Mouse (Mus musculus) stomach, embryonic 15.5 days (tissue): ENCODE results near the gene Pln. TPM values are rescaled to one million over a fixed set of nuclear protein-coding genes. Genes with fewer than 3 reads are reported as not detected.

Source experiments
- ATAC-seq: fragments of 200-750 bp; cut with Nextera tagmentation; 2 replicates; pipeline ENCODE4 v1.8.0; 2017; ENCODE audit warnings: low read depth, moderate number of reproducible peaks, moderate TSS enrichment; ENCODE audit not compliant: insufficient read depth, low FRiP score
- H3K27ac ChIP-seq: fragments of 300-500 bp; sonication (generic); 2 replicates; pipeline ENCODE4 v1.5.1; 2015; ENCODE audit warnings: mild to moderate bottlenecking, inconsistent platforms
- H3K27me3 ChIP-seq: fragments of 300-500 bp; sonication (generic); replicated peaks from 2 replicates; pipeline ENCODE4 v1.6.1; 2015; ENCODE audit warnings: inconsistent platforms
- H3K36me3 ChIP-seq: fragments of 300-500 bp; sonication (generic); 2 replicates; pipeline ENCODE4 v1.6.1; 2015; ENCODE audit warnings: inconsistent platforms
- H3K4me1 ChIP-seq: fragments of 300-500 bp; sonication (generic); 2 replicates; pipeline ENCODE4 v1.6.1; 2015; ENCODE audit warnings: inconsistent platforms
- H3K4me2 ChIP-seq: fragments of 300-500 bp; sonication (generic); 2 replicates; pipeline ENCODE4 v1.6.1; 2015; ENCODE audit warnings: mild to moderate bottlenecking, inconsistent platforms
- H3K4me3 ChIP-seq: fragments of 300-500 bp; sonication (generic); replicated peaks from 2 replicates; pipeline ENCODE4 v1.5.1; 2015; ENCODE audit warnings: inconsistent platforms
- H3K9ac ChIP-seq: fragments of 300-500 bp; sonication (generic); 2 replicates; pipeline ENCODE4 v1.6.1; 2015; ENCODE audit warnings: inconsistent platforms
- H3K9me3 ChIP-seq: fragments of 300-500 bp; sonication (generic); 2 replicates; pipeline ENCODE4 v1.6.1; 2016; ENCODE audit warnings: inconsistent platforms
- WGBS: fragments of 180-500 bp; shearing (Covaris S2); methylation state at CpG from one replicate; pipeline ENCODE4 v1.1.7; 2015; 5-methylcytosine and 5-hydroxymethylcytosine counted together
- polyA plus RNA-seq: library from polyadenylated mRNA; unstranded; fragments of >200 nt; fragmentation: Nextera tagmentation; extraction: Ambion mirVana; gene quantifications from 2 replicates; pipeline ENCODE4 v1.2.1, GENCODE M21; 2015

The Pln gene
- polyA plus RNA-seq, 1 experiment from 2014 or later: 5.5 TPM

GRCm38 (mm10) chr10:53373885-53374578 is 36.6 kb downstream of the Pln start:
- H3K27ac ChIP-seq: no peak overlapping the region
- no peak for ATAC-seq
- H3K27me3 ChIP-seq: no peaks in the 10 kb centered on the region
- H3K36me3 ChIP-seq: no peaks in the 10 kb centered on the region
- no peak overlapping the region for H3K9ac ChIP-seq
- 85% methylated on average over 6 of the region's 6 CpGs for WGBS
- H3K4me2 ChIP-seq: no peak overlapping the region
- H3K9me3 ChIP-seq: no peaks in the 10 kb centered on the region; the same call in 1 of the 2 replicates
- 0 out of 2 replicates have a peak, but pooled peaks cover 6% of the 10 kb centered on the region for H3K4me1 ChIP-seq
- H3K4me3 ChIP-seq: no peak overlapping the region

DNA sequence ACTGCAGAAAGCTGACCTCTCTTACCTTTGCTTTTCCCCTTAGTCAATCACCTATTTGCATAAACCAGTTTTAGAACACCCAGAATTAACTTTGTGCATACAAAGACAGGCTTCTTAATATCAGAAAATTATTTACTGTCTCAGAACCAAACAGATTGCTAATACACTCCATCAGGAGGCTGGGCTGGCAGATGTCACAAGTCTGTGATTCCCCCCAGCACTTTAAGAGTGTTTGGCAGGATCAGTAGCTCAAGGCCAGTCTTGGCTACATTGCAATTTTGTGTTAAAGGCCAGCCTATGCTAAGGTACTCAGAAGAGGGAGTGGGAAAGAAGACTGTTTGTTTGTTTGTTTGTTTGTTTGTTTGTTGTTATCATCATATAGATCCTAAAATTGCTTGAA is 39.6 kb downstream of the Pln start:
- H3K4me3 ChIP-seq: no peak overlapping the region

DNA sequence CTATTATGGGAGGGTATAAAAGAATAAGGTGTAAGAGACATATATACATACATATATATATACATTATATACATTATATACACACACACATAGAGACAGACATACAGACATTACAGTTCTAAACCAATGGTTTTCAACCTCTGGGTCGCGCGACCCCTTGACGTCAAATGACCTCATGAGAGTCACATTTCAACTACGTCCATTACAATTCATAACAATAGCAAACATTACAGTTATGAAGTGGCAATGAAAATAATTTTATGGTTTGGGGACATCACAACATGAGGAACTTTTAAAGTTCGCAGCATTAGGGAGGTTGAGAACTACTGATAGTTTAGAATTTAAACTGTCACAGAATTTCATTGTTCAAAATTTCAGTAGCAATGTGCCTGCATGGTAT is 40.8 kb downstream of the Pln start:
- no peak for ATAC-seq
- 0 out of 2 replicates have a peak, but pooled peaks cover 6% of the 10 kb centered on the region for H3K4me1 ChIP-seq
- 68% methylated on average over 6 of the region's 6 CpGs for WGBS
- H3K27ac ChIP-seq: no peak overlapping the region
- peak overlapping the region; percentile 64 for H3K4me2 ChIP-seq
- no peaks in the 10 kb centered on the region for H3K27me3 ChIP-seq
- H3K36me3 ChIP-seq: no peaks in the 10 kb centered on the region
- H3K9me3 ChIP-seq: no peaks in the 10 kb centered on the region
- peak overlapping the region; percentile 76 for H3K4me3 ChIP-seq
- H3K9ac ChIP-seq: peak overlapping the region; percentile 90; the same call in 1 of the 2 replicates

More for the DNA sequence above, 39.6 kb downstream of the Pln start:
- no peak overlapping the region for H3K4me2 ChIP-seq
- H3K36me3 ChIP-seq: no peaks in the 10 kb centered on the region
- H3K9ac ChIP-seq: no peak overlapping the region
- ATAC-seq: no peak
- H3K4me1 ChIP-seq: 0 out of 2 replicates have a peak, but pooled peaks cover 6% of the 10 kb centered on the region
- H3K9me3 ChIP-seq: no peaks in the 10 kb centered on the region
- H3K27me3 ChIP-seq: no peaks in the 10 kb centered on the region
- H3K27ac ChIP-seq: no peak overlapping the region; the same call in 1 of the 2 replicates

GRCm38 (mm10) chr10:53378981-53379708 is 41.7 kb downstream of the Pln start:
- under 1% methylated on average over 59 of the region's 59 CpGs for whole genome bisulfite sequencing
- Histone ChIP-seq H3K4me1 (0 out of 2 replicates have a peak, but pooled peaks cover 6% of the 10 kb centered on the region), H3K9ac (peak overlapping the region; percentile 90), H3K9me3 (no peaks in the 10 kb centered on the region), H3K27ac (peak overlapping the region; percentile 98), H3K4me3 (peak overlapping the region; percentile 76), H3K27me3 (no peaks in the 10 kb centered on the region), H3K36me3 (no peaks in the 10 kb centered on the region), H3K4me2 (peak overlapping the region; percentile 64)
- ATAC-seq: peak; percentile 83

DNA sequence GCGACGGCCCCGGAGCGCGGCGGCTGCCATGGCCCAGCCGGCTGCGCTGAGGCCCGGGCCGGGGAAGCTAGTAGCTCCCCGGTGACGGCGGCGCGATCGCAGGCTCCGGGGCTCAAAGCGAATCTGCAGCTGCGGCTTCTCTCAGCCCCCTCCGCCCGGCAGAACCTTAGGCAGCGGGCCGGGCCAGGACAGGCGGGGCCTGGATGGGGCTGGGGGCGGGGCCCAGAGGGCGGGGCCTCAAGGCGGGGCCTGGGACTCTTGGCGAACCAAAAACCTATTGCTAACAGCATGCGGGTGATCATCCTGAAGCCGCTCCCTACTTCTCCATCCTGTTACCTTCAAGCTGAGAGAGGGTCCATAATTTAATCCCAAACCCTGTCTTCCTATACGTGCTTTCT is 42.2 kb downstream of the Pln start, which contains the start of gene Cep85l:
Gene Cep85l, minus strand, starts transcription at position 239 of the 398 bp plus-strand sequence.
- H3K9me3 ChIP-seq: no peaks in the 10 kb centered on the region
- H3K36me3 ChIP-seq: no peaks in the 10 kb centered on the region
- WGBS: under 1% methylated on average over 31 of the region's 31 CpGs
- H3K4me2 ChIP-seq: peak within 1 kb of the TSS; percentile 64
- H3K27ac ChIP-seq: peak within 1 kb of the TSS; percentile 98
- 0 out of 2 replicates have a peak, but pooled peaks cover 6% of the 10 kb centered on the region for H3K4me1 ChIP-seq
- H3K4me3 ChIP-seq: peak within 1 kb of the TSS; percentile 76
- H3K27me3 ChIP-seq: no peaks in the 10 kb centered on the region
- peak within 1 kb of the TSS; percentile 90 for H3K9ac ChIP-seq
- ATAC-seq: peak; percentile 99

- ATAC-seq: no peak
- H3K4me2 ChIP-seq: no peak overlapping the region
Observed at GRCm38 (mm10) chr10:53382696-53383365, 45.4 kb downstream of the Pln start.

DNA sequence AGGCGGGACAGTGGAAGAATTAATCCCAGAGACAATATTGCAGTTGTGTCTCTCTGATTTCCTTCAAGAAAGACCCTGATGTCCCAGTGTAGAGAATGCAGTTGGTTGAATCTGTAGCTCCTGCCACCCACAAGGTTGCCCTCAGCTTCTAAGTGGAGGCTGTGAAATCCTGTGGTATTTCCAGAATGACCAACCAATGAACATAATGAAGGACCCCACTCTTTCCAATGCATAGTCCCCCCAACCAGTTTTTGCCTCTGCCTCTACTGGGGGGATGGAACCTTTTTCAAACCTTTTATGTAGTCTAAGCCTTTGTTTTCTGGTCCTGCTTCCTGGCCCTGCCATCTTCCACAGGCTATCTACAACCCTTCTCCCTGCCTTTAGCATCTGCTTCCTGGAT is 47.4 kb downstream of the Pln start:
- H3K9me3 ChIP-seq: no peaks in the 10 kb centered on the region
- H3K9ac ChIP-seq: no peak overlapping the region
- ATAC-seq: no peak
- no peak overlapping the region for H3K4me3 ChIP-seq
- no peaks in the 10 kb centered on the region for H3K27me3 ChIP-seq
- no peaks in the 10 kb centered on the region for H3K36me3 ChIP-seq
- no peak overlapping the region for H3K4me2 ChIP-seq
- 78% methylated on average over 1 of the region's 1 CpGs for WGBS
- H3K4me1 ChIP-seq: no peaks in the 10 kb centered on the region
- H3K27ac ChIP-seq: no peak overlapping the region

More at GRCm38 (mm10) chr10:53382696-53383365, 45.4 kb downstream of the Pln start:
- Histone ChIP-seq H3K4me3 (no peak overlapping the region), H3K27me3 (no peaks in the 10 kb centered on the region), H3K4me1 (0 out of 2 replicates have a peak, but pooled peaks cover 2% of the 10 kb centered on the region), H3K9ac (no peak overlapping the region), H3K9me3 (no peaks in the 10 kb centered on the region), H3K27ac (no peak overlapping the region), H3K36me3 (no peaks in the 10 kb centered on the region)
- 64% methylated on average over 7 of the region's 7 CpGs for WGBS

GRCm38 (mm10) chr10:53385438-53385837 is 48.0 kb downstream of the Pln start:
- Histone ChIP-seq H3K27ac (no peak overlapping the region), H3K27me3 (no peaks in the 10 kb centered on the region), H3K4me2 (no peak overlapping the region), H3K4me1 (no peaks in the 10 kb centered on the region), H3K9ac (no peak overlapping the region), H3K36me3 (no peaks in the 10 kb centered on the region), H3K4me3 (no peak overlapping the region), H3K9me3 (no peaks in the 10 kb centered on the region)
- 77% methylated on average over 5 of the region's 5 CpGs for WGBS
- no peak for ATAC-seq

GRCm38 (mm10) chr10:53388227-53388920 is 50.9 kb downstream of the Pln start:
- Histone ChIP-seq H3K27ac (no peak overlapping the region), H3K9me3 (no peaks in the 10 kb centered on the region), H3K4me3 (no peak overlapping the region), H3K27me3 (no peaks in the 10 kb centered on the region), H3K4me2 (no peak overlapping the region), H3K9ac (no peak overlapping the region), H3K36me3 (no peaks in the 10 kb centered on the region), H3K4me1 (no peaks in the 10 kb centered on the region)
- no peak for ATAC-seq
- WGBS: 63% methylated on average over 6 of the region's 6 CpGs

DNA sequence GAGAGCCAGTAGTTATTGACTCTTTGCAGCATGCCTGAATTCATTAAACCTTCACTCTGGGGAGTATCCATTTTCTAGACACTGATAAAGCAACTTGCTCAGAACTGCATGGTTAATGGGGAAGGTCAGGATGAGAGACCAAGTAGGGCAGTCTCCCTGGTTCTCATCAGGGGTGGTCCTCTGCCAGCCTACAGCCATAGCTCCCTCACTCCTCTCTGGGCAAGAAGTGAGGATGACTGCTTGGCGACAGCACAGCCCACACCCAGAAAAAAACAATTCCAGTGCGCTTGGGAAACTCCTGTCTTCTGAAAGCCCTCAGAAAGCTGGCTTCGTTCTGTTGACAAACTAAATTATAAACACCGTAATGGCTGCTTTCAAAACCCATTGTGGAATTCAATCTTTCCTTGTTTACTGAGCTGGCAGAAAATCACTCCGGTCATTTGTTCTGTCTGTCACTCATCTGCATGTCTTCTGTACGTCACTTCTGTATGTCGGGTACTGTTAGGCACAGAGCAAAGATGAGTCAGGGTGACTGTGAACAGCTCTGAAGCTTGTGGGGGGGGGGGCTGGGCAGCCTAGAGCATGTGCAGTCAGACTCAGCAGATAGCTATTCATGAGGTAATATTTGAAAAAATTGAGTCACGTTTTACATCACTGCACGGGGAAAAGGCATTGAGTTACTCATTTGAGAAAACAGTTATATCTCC is 57.6 kb downstream of the Pln start:
- Histone ChIP-seq H3K4me1 (0 out of 2 replicates have a peak, but pooled peaks cover 3% of the 10 kb centered on the region), H3K27ac (no peak overlapping the region), H3K36me3 (no peaks in the 10 kb centered on the region), H3K4me2 (no peak overlapping the region), H3K27me3 (no peaks in the 10 kb centered on the region), H3K4me3 (no peak overlapping the region), H3K9me3 (no peaks in the 10 kb centered on the region), H3K9ac (no peak overlapping the region)
- 71% methylated on average over 9 of the region's 9 CpGs for WGBS
- ATAC-seq: no peak
